Mouse (Mus musculus): ENCODE results near the gene Pthlh. TPM values are rescaled to one million over a fixed set of nuclear protein-coding genes. Genes with fewer than 3 reads are reported as not detected.

Gene Pthlh
- total and polyA plus RNA-seq, 3 experiments: not detected

GRCm38 (mm10) chr6:147268143-147268790, 4.3 kb upstream of the Pthlh start:
- DNase-seq (ENCODE audit: low read depth, low spot score): no peak

GRCm38 (mm10) chr6:147266466-147266865, 2.5 kb upstream of the Pthlh start:
- Histone ChIP-seq H3K4me1 (ENCODE audit: control insufficient read depth in 1 of 2, insufficient read depth in 2 of 2, low read length in 2 of 2) (no peaks in the 10 kb centered on the region), H3K9me3 (replicated peaks; ENCODE audit: insufficient read depth, low read length) (no peaks in the 10 kb centered on the region), H3K36me3 (ENCODE audit: control insufficient read depth in 1 of 2, insufficient read depth in 2 of 2, low read length in 2 of 2) (no peaks in the 10 kb centered on the region), H3K27me3 (ENCODE audit: control insufficient read depth in 1 of 2, insufficient read depth in 2 of 2, low read length in 2 of 2) (no peaks in the 10 kb centered on the region), H3K4me3 (ENCODE audit: control insufficient read depth in 1 of 2, insufficient read depth in 1 of 2, low read depth in 2 of 2, low read length in 2 of 2) (no peak overlapping the region), H3K9ac (ENCODE audit: control insufficient read depth, low read depth, low read length, poor library complexity, severe bottlenecking) (no peak overlapping the region), H3K27ac (ENCODE audit: control insufficient read depth, low read depth, low read length) (no peak overlapping the region), H3K79me2 (ENCODE audit: control insufficient read depth, insufficient read depth, low read length, poor library complexity) (no peaks in the 10 kb centered on the region)
- TF ChIP-seq MEF2A (IDR thresholded peaks at IDR 0.05; ENCODE audit: extremely low read depth, insufficient replicate concordance, low read depth, low read length, poor library complexity, severe bottlenecking): no peak
- TF ChIP-seq POLR2AphosphoS2 (IDR thresholded peaks at IDR 0.05; ENCODE audit: low read length): no peak
- TF ChIP-seq TCF12 (IDR thresholded peaks at IDR 0.05; ENCODE audit: low read depth, low read length): no peak
- TF ChIP-seq ZNF384 (IDR thresholded peaks at IDR 0.05; ENCODE audit: low read depth, low read length): no peak
- no peak for TF ChIP-seq BHLHE40 (IDR thresholded peaks at IDR 0.05; ENCODE audit: borderline replicate concordance, low read depth, low read length)
- no peak for TF ChIP-seq USF1 (IDR thresholded peaks at IDR 0.05; ENCODE audit: low read depth, low read length)
- TF ChIP-seq MXI1 (IDR thresholded peaks at IDR 0.05; ENCODE audit: low read depth, low read length): no peak
- no peak for TF ChIP-seq EP300 (IDR thresholded peaks at IDR 0.05; ENCODE audit: low read depth in 1 of 2, low read length in 2 of 2)
- no peak for TF ChIP-seq RAD21 (IDR thresholded peaks at IDR 0.05; ENCODE audit: low read depth, low read length)
- no peak for TF ChIP-seq CHD1 (IDR thresholded peaks at IDR 0.05; ENCODE audit: low read depth, low read length)
- no peak for TF ChIP-seq MYC (IDR thresholded peaks at IDR 0.05; ENCODE audit: low read depth, low read length)
- TF ChIP-seq ELF1 (IDR thresholded peaks at IDR 0.05; ENCODE audit: low read depth, low read length): no peak
- no peak for TF ChIP-seq ZMIZ1 (IDR thresholded peaks at IDR 0.05; ENCODE audit: low read depth, low read length)
- DNase-seq (ENCODE audit: low read depth, low spot score): no peak

More at GRCm38 (mm10) chr6:147268143-147268790, 4.3 kb upstream of the Pthlh start:
- no peaks in the 10 kb centered on the region for H3K9me3 ChIP-seq (replicated peaks; ENCODE audit: insufficient read depth, low read length)
- no peaks in the 10 kb centered on the region for H3K27me3 ChIP-seq (ENCODE audit: control insufficient read depth in 1 of 2, insufficient read depth in 2 of 2, low read length in 2 of 2)
- H3K4me1 ChIP-seq (ENCODE audit: control insufficient read depth in 1 of 2, insufficient read depth in 2 of 2, low read length in 2 of 2): no peaks in the 10 kb centered on the region
- no peak overlapping the region for H3K4me3 ChIP-seq (ENCODE audit: control insufficient read depth in 1 of 2, insufficient read depth in 1 of 2, low read depth in 2 of 2, low read length in 2 of 2)
- no peak for TF ChIP-seq ZC3H11A (IDR thresholded peaks at IDR 0.05; ENCODE audit: low read depth, low read length)
- TF ChIP-seq TCF12 (IDR thresholded peaks at IDR 0.05; ENCODE audit: low read depth, low read length): no peak
- no peak for TF ChIP-seq MAZ (IDR thresholded peaks at IDR 0.05; ENCODE audit: low read depth, low read length)
- no peak for TF ChIP-seq SIN3A (IDR thresholded peaks at IDR 0.05; ENCODE audit: low read length)
- no peak for TF ChIP-seq GATA1 (IDR thresholded peaks at IDR 0.05; ENCODE audit: low read depth, low read length)
- no peak for TF ChIP-seq CTCF (IDR thresholded peaks at IDR 0.05 in 2 of 3, conservative IDR thresholded peaks at IDR 0.05 in 1 of 3; ENCODE audit: control insufficient read depth in 1 of 3, insufficient read depth in 1 of 3, low read depth in 2 of 3, low read length in 3 of 3, poor library complexity in 1 of 3, severe bottlenecking in 1 of 3)
- TF ChIP-seq CHD2 (IDR thresholded peaks at IDR 0.05; ENCODE audit: low read length): no peak
- TF ChIP-seq EP300 (IDR thresholded peaks at IDR 0.05; ENCODE audit: low read depth in 1 of 2, low read length in 2 of 2): no peak
- no peak for TF ChIP-seq TAL1 (IDR thresholded peaks at IDR 0.05; ENCODE audit: low read length)
- no peak for TF ChIP-seq RAD21 (IDR thresholded peaks at IDR 0.05; ENCODE audit: low read depth, low read length)
- TF ChIP-seq CHD1 (IDR thresholded peaks at IDR 0.05; ENCODE audit: low read depth, low read length): no peak
- no peak for TF ChIP-seq MAFK (IDR thresholded peaks at IDR 0.05; ENCODE audit: borderline replicate concordance, low read depth, low read length)
- no peak for TF ChIP-seq MYC (IDR thresholded peaks at IDR 0.05; ENCODE audit: low read depth, low read length)
- no peak for TF ChIP-seq TBP (IDR thresholded peaks at IDR 0.05; ENCODE audit: low read depth, low read length)
- no peak for TF ChIP-seq BHLHE40 (IDR thresholded peaks at IDR 0.05; ENCODE audit: borderline replicate concordance, low read depth, low read length)
- TF ChIP-seq KAT2A (conservative IDR thresholded peaks at IDR 0.05; ENCODE audit: low read depth, low read length): no peak
- TF ChIP-seq USF1 (IDR thresholded peaks at IDR 0.05; ENCODE audit: low read depth, low read length): no peak
- no peak for TF ChIP-seq MYB (IDR thresholded peaks at IDR 0.05; ENCODE audit: low read depth, low read length)
- no peak for TF ChIP-seq RCOR1 (IDR thresholded peaks at IDR 0.05; ENCODE audit: low read depth, low read length)
- TF ChIP-seq ZMIZ1 (IDR thresholded peaks at IDR 0.05; ENCODE audit: low read depth, low read length): no peak
- H3K79me2 ChIP-seq (ENCODE audit: control insufficient read depth, insufficient read depth, low read length, poor library complexity): no peaks in the 10 kb centered on the region
- H3K9ac ChIP-seq (ENCODE audit: control insufficient read depth, low read depth, low read length, poor library complexity, severe bottlenecking): no peak overlapping the region
- H3K36me3 ChIP-seq (ENCODE audit: control insufficient read depth in 1 of 2, insufficient read depth in 2 of 2, low read length in 2 of 2): no peaks in the 10 kb centered on the region
- no peak overlapping the region for H3K27ac ChIP-seq (ENCODE audit: control insufficient read depth, low read depth, low read length)
